Mouse (Mus musculus) testis, adult 2 months (tissue): ENCODE measurements at regions not wholly inside any gene's neighbourhood (a gene's known extent, or its start where the extent isn't known, plus 50 kb on each side); places are given as distances from the start of the nearest gene placed in this dataset.

Experiments used
- CTCF ChIP-seq: fragments of 200-500 bp; IDR thresholded peaks from 2 replicates; pipeline ENCODE4 v1.5.1; 2012; ENCODE audit warnings: low read depth, mild to moderate bottlenecking, inconsistent platforms, low read length, moderate library complexity; ENCODE audit not compliant: control insufficient read depth, insufficient read depth, insufficient replicate concordance
- POLR2A ChIP-seq: fragments of 200-500 bp; IDR thresholded peaks from 2 replicates; pipeline ENCODE4 v1.6.1; 2012; ENCODE audit warnings: low read depth, mild to moderate bottlenecking, inconsistent platforms, low read length, moderate library complexity; ENCODE audit not compliant: control insufficient read depth

- no peak for TF ChIP-seq POLR2A
- no peak for TF ChIP-seq CTCF
These were observed 461.9 kb downstream of the Gja1 start for GRCm38 (mm10) chr10:56839006-56839495.
